Mouse (Mus musculus): Measurements from ENCODE around the gene Zpbp2. TPM values are rescaled to one million over a fixed set of nuclear protein-coding genes. Genes with fewer than 3 reads are reported as not detected.
A peak's percentile ranks its signal among the peaks of the same experiment; 100 is the strongest.

Gene Zpbp2
- polyA plus RNA-seq (2012; rRNA removed), result 0.34 TPM in 1 of 2 replicates, not detected in the other

DNA sequence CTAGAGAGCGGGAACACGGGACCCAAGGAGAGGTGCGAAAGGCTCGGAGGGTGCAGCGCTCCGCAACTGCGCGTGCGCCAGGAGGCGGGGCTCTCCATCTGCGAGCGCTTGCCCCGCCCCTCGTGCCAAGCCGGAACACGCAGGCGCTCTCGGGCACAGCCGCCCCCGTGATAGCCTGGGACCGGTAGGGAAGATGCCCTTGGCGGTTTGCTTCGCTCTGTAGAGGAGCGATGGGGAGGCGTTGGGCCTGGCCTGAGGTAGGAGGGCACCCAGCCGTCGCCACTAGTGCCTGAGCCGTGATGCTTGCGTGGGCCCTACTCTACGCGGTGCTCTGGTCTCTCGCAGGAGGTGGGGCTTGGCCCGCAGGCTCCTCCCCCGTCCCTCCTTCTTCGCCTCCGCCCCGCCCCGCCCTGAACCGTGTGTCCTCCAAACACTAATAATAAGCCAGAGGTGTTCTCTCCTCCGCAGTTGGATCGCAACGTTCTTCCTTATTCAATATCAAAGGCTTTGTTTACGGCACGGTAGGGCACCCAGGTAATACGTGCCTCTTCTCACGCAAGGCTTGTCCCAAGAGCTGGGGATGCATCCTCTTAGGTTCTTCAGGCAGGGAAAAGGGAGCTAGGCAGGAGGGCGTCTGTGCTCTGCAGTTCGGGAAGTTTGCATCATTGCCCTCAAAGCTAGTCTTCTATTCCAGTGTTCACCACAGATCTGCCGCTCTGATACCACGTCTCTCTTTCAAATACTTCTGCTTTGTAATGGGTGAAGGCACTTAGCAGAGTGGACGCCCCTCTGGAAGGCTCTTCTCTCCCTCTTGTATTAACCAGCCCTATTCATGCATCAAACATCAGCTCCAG is at the start of gene Zpbp2:
Gene Zpbp2 (plus strand): TSS at position 123 of the 854 bp plus-strand sequence.
- TF ChIP-seq CTCF (IDR thresholded peaks at IDR 0.05; ENCODE audit: insufficient read depth, low read length) (no peak), POLR2A (IDR thresholded peaks at IDR 0.05; ENCODE audit: borderline replicate concordance, extremely low read depth, low read depth, low read length) (peak; percentile 9; the same call in 1 of the 2 replicates)
- under 1% methylated on average over 51 of the region's 51 CpGs for WGBS
- peak; percentile 88 for DNase-seq
- Histone ChIP-seq H3K4me3 (replicated peaks; ENCODE audit: extremely low read depth, low read depth, low read length) (peak within 1 kb of the TSS; percentile 79), H3K4me1 (ENCODE audit: control insufficient read depth, insufficient read depth, low read length) (peaks cover 3% of the 10 kb centered on the region; the same call in 1 of the 2 replicates)

DNA sequence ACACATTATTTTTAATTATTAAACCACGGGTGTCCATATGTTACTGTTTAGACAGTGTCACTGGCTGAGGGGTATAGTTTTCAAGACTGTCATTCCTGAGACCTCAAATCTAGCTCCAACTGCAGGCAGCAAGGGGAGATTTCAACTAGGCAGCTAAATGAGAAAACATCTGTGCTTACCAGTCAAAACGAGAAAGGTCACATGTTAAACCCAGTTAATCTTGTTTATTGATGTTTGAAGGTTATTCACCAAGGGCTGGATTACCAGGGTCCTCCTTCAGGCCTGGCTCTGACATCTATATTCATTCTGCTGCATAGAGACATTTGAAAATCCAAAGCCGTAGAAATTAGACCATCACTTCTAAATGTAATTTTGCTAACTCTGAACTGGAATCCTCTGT is 46.0 kb upstream of the Zpbp2 start:
- Histone ChIP-seq H3K4me3 (replicated peaks; ENCODE audit: extremely low read depth, low read depth, low read length) (no peak overlapping the region), H3K4me1 (ENCODE audit: control insufficient read depth, insufficient read depth, low read length) (no peaks in the 10 kb centered on the region)
- 59% methylated on average over 3 of the region's 3 CpGs for WGBS
- no peak for DNase-seq
- no peak for TF ChIP-seq POLR2A (IDR thresholded peaks at IDR 0.05; ENCODE audit: borderline replicate concordance, extremely low read depth, low read depth, low read length)
- no peak for TF ChIP-seq CTCF (IDR thresholded peaks at IDR 0.05; ENCODE audit: insufficient read depth, low read length)

DNA sequence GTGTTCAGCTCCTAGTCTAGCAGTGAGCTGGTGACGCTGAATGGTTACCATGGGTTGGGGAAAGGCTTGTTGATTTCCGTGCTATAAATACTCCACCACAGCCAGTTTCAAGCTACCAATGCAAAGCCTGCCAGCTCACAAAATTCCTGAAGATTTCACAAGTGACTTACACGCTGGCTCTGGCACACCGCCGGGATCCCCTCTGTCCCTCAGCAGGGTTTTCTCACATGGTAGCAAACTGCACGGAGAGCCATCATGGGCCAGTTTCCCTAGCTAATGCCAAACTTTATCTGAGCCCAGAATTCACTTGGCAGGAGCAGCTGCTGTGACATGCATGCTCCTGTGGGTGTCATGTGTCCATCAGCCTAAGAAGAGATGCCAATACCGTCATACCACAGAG is 41.5 kb upstream of the Zpbp2 start:
- WGBS, result 48% methylated on average over 7 of the region's 7 CpGs
- TF ChIP-seq POLR2A (IDR thresholded peaks at IDR 0.05; ENCODE audit: borderline replicate concordance, extremely low read depth, low read depth, low read length) (no peak), CTCF (IDR thresholded peaks at IDR 0.05; ENCODE audit: insufficient read depth, low read length) (no peak)
- H3K4me1 ChIP-seq (ENCODE audit: control insufficient read depth, insufficient read depth, low read length), result no peaks in the 10 kb centered on the region
- H3K4me3 ChIP-seq (replicated peaks; ENCODE audit: extremely low read depth, low read depth, low read length), result no peak overlapping the region
- no peak for DNase-seq

DNA sequence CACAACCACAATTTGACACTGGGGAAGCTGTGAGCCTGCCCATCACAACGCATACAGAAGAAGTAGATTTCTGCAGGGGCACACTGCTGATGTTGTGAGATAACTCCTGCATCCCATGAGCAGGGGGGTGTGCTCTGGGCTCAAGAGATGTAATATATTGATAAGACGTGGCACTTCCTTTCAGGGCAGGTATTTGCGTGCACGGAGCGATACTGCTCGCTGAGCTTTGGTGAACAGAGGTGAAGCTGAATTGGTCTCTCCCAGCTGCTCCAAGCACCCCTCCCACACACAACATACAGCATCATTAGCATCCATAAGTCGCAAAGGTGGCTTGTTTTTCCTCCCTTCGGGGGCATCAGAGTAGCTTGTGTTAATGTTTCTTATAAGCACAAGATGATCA is 40.8 kb upstream of the Zpbp2 start:
- TF ChIP-seq POLR2A (IDR thresholded peaks at IDR 0.05; ENCODE audit: borderline replicate concordance, extremely low read depth, low read depth, low read length), result no peak
- TF ChIP-seq CTCF (IDR thresholded peaks at IDR 0.05; ENCODE audit: insufficient read depth, low read length), result no peak
- Histone ChIP-seq H3K4me3 (replicated peaks; ENCODE audit: extremely low read depth, low read depth, low read length) (no peak overlapping the region), H3K4me1 (ENCODE audit: control insufficient read depth, insufficient read depth, low read length) (no peaks in the 10 kb centered on the region)
- WGBS, result 64% methylated on average over 8 of the region's 8 CpGs
- no peak for DNase-seq

DNA sequence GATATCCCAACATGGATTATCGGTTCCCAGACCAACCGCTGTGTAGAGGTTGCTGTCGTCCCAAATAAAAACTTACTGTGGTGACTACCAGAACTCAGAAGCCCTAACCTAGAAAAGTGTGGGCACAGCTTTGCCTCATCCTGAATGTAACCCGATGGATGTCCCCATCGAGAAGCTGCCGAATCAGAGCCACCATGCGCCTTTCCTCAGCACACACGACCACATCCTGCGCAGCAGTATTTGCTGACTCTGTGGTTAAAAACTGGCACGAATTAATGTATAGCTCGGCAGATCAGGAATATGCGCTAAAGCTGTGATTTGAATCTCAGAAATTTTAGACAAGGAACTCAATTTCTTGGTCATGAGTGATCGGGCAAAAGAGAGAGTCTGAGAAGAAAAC is 38.0 kb upstream of the Zpbp2 start:
- H3K4me1 ChIP-seq (ENCODE audit: control insufficient read depth, insufficient read depth, low read length), result no peaks in the 10 kb centered on the region
- WGBS, result 87% methylated on average over 13 of the region's 13 CpGs
- H3K4me3 ChIP-seq (replicated peaks; ENCODE audit: extremely low read depth, low read depth, low read length), result no peak overlapping the region
- TF ChIP-seq POLR2A (IDR thresholded peaks at IDR 0.05; ENCODE audit: borderline replicate concordance, extremely low read depth, low read depth, low read length) (no peak), CTCF (IDR thresholded peaks at IDR 0.05; ENCODE audit: insufficient read depth, low read length) (no peak)
- no peak for DNase-seq

DNA sequence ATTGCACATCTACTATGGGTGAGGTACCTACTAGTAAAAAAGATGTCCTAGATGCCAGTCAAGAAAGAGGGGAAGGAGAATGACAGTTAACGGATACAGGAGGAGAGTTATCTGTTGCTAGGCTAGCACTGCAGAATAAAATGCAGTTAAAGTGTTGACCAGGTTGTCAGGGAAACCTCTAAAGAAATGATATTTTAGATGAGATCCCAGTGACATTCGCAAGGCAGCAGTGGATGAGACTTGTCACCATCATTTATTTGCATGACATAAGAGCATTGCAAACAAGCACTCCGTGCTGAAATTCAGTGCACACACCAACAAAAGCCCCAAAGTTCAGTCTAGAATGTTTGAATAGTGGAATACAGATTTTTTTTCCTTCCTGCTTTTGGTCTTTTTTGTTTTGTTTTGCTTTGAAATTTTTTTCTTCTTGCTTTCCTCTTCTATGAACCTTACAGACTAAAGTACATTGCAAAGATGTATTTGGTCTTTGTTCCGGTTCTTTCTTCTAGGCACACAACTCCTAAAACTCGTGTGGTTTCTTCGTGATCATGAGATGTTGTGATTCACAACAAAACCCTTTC is 37.5 kb upstream of the Zpbp2 start:
- no peak for DNase-seq
- no peak overlapping the region for H3K4me3 ChIP-seq (replicated peaks; ENCODE audit: extremely low read depth, low read depth, low read length)
- 68% methylated on average over 6 of the region's 6 CpGs for WGBS
- H3K4me1 ChIP-seq (ENCODE audit: control insufficient read depth, insufficient read depth, low read length), result no peaks in the 10 kb centered on the region
- TF ChIP-seq CTCF (IDR thresholded peaks at IDR 0.05; ENCODE audit: insufficient read depth, low read length) (no peak), POLR2A (IDR thresholded peaks at IDR 0.05; ENCODE audit: borderline replicate concordance, extremely low read depth, low read depth, low read length) (no peak)

DNA sequence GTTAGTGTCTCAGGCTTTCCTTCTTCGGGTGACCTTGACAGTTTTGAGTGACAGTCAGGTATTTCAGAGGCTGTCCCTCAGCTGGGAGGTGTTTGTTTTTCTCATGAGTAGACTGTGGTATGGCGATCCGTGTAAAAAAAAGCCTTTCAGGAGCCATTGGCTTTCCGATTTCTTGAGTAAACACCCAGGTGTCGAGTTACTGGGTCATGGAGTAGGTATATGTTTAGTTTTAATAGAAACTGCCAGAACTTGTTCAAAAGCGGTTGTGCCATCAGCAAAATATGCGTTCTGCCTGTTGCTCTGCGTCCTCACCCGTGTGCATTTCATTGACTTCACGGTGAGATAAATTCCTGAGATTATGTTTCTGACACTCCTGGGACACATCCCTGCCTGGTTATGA is 30.4 kb upstream of the Zpbp2 start:
- no peaks in the 10 kb centered on the region for H3K4me1 ChIP-seq (ENCODE audit: control insufficient read depth, insufficient read depth, low read length)
- TF ChIP-seq CTCF (IDR thresholded peaks at IDR 0.05; ENCODE audit: insufficient read depth, low read length) (no peak), POLR2A (IDR thresholded peaks at IDR 0.05; ENCODE audit: borderline replicate concordance, extremely low read depth, low read depth, low read length) (no peak)
- DNase-seq, result no peak
- H3K4me3 ChIP-seq (replicated peaks; ENCODE audit: extremely low read depth, low read depth, low read length), result no peak overlapping the region
- 35% methylated on average over 10 of the region's 10 CpGs for WGBS

DNA sequence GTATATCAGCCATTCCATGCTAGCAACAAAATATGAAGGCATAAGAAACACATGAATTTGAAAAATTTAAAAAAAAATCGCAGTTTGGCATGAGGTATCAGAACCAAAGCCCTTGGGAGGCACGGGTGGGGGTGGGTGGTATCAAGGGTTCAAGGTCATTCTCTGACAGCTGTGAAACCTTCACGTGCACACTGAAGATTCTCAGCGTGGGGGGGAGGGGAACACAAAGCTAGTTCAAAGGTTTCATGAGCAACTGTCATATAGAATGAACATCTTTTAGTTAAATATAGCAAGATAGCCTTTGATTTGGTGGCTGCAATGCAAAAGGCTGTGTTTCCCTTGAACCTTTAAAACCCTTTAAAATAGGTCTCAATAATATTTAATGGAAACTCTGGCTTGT is 25.8 kb upstream of the Zpbp2 start:
- no peak for TF ChIP-seq POLR2A (IDR thresholded peaks at IDR 0.05; ENCODE audit: borderline replicate concordance, extremely low read depth, low read depth, low read length)
- TF ChIP-seq CTCF (IDR thresholded peaks at IDR 0.05; ENCODE audit: insufficient read depth, low read length), result no peak
- no peaks in the 10 kb centered on the region for H3K4me1 ChIP-seq (ENCODE audit: control insufficient read depth, insufficient read depth, low read length)
- 42% methylated on average over 4 of the region's 4 CpGs for WGBS
- DNase-seq, result no peak
- H3K4me3 ChIP-seq (replicated peaks; ENCODE audit: extremely low read depth, low read depth, low read length), result no peak overlapping the region

DNA sequence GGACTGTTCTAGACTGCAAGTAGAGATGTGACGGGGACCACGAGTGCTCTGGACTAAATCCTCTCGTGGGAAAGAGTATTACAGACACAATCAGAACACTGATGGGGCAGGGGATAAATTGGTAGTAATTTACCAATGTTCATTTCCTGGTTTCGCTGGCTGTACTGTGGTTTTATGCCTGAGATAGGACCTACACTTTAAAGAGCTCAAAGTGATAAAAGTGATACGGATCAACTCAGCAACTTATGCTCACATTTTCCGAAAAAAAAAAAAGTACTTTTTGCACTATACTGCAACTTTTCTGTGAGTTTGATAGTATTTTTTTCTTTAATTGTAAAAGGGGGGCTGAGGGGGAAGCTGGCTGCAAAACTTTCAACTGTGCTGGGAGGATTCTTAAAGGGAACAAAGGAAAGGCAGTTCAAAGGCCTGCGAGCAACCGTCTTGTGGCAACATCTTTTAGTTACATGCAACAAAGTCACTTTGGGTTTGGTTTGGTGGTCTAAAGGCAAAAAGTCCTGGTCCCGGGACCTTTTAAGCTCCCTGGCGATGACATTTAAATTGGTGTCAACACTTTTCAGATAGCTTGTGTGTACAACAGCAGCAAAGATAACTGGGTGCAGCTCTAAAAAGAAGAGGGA is 24.0 kb upstream of the Zpbp2 start:
- 77% methylated on average over 10 of the region's 10 CpGs for WGBS
- TF ChIP-seq POLR2A (IDR thresholded peaks at IDR 0.05; ENCODE audit: borderline replicate concordance, extremely low read depth, low read depth, low read length) (no peak), CTCF (IDR thresholded peaks at IDR 0.05; ENCODE audit: insufficient read depth, low read length) (no peak)

More for the DNA sequence above, 24.0 kb upstream of the Zpbp2 start:
- H3K4me3 ChIP-seq (replicated peaks; ENCODE audit: extremely low read depth, low read depth, low read length), result no peak overlapping the region
- no peak for DNase-seq
- H3K4me1 ChIP-seq (ENCODE audit: control insufficient read depth, insufficient read depth, low read length), result no peaks in the 10 kb centered on the region

Measured in lung, adult 2 months (tissue).